In genomic region chr14:78172956-78173355, GRCm38 (mm10) we compare ENCODE assay signal across 28 mouse cellular contexts.
"Had no signal": no experiment of that assay in that cellular context is flagged by ENCODE, and none has a peak within 500 bp of the region (broad histone marks: within the 10 kb centered on the region; RNA-seq: fewer than 3 reads in every experiment).

No protein-coding gene starts in this region.

- DNase-seq: gastrocnemius, postnatal 14 days; gastrocnemius, postnatal 36 days; heart, adult 11 months; heart, adult 2 months; heart, postnatal 14 days; heart, postnatal 36 days; kidney, adult 2 months; kidney, adult 9 months; kidney, postnatal 10 days; kidney, postnatal 25 days; kidney, postnatal 4 days; liver; liver, embryonic 13.5 days had no signal

- H3K27ac ChIP-seq: heart, adult 2 months; heart, embryonic 13.5 days; heart, embryonic 15.5 days; hindbrain, embryonic 13.5 days; hindbrain, embryonic 15.5 days; intestine, embryonic 15.5 days; kidney, embryonic 15.5 days; layer of hippocampus, adult 2 months; left cerebral cortex, adult 2 months; limb, embryonic 10.5 days; limb, embryonic 12.5 days; liver, embryonic 13.5 days; liver, embryonic 15.5 days had no signal

- H3K4me3 ChIP-seq: heart, adult 2 months; heart, embryonic 13.5 days; heart, embryonic 15.5 days; hindbrain, embryonic 13.5 days; hindbrain, embryonic 15.5 days; intestine, embryonic 15.5 days; kidney, embryonic 15.5 days; layer of hippocampus, adult 2 months; left cerebral cortex, adult 2 months; limb, embryonic 10.5 days; limb, embryonic 12.5 days; liver, embryonic 13.5 days; liver, embryonic 15.5 days had no signal

- H3K4me2 ChIP-seq: heart, embryonic 11.5 days; heart, embryonic 13.5 days; heart, embryonic 15.5 days; hindbrain, embryonic 13.5 days; hindbrain, embryonic 15.5 days; intestine, embryonic 15.5 days; kidney, embryonic 15.5 days; limb, embryonic 12.5 days; liver, embryonic 11.5 days; liver, embryonic 13.5 days; liver, embryonic 15.5 days had no signal

- H3K27me3 ChIP-seq: heart, embryonic 13.5 days; heart, embryonic 15.5 days; hindbrain, embryonic 13.5 days; hindbrain, embryonic 15.5 days; intestine, embryonic 15.5 days; kidney, embryonic 15.5 days; limb, embryonic 12.5 days; liver, embryonic 13.5 days; liver, embryonic 15.5 days had no signal

- ATAC-seq: inflammation-experienced regulatory T-cells, adult 6 months; intestine, embryonic 15.5 days; intestine, postnatal 0 days had no signal

- H3K9ac ChIP-seq: heart, embryonic 13.5 days; heart, embryonic 15.5 days; hindbrain, embryonic 13.5 days; hindbrain, embryonic 15.5 days; intestine, embryonic 15.5 days; kidney, embryonic 15.5 days; limb, embryonic 12.5 days; liver, embryonic 13.5 days; liver, embryonic 15.5 days had no signal

- H3K36me3 ChIP-seq: heart, embryonic 13.5 days; heart, embryonic 15.5 days; hindbrain, embryonic 13.5 days; hindbrain, embryonic 15.5 days; intestine, embryonic 15.5 days; kidney, embryonic 15.5 days; limb, embryonic 10.5 days; limb, embryonic 12.5 days; liver, embryonic 13.5 days; liver, embryonic 15.5 days had no signal

- H3K4me1 ChIP-seq: heart, embryonic 13.5 days; heart, embryonic 15.5 days; hindbrain, embryonic 13.5 days; hindbrain, embryonic 15.5 days; intestine, embryonic 15.5 days; kidney, embryonic 15.5 days; limb, embryonic 10.5 days; limb, embryonic 12.5 days; liver, embryonic 13.5 days; liver, embryonic 15.5 days had no signal

- H3K9me3 ChIP-seq: heart, embryonic 13.5 days; heart, embryonic 15.5 days; hindbrain, embryonic 13.5 days; hindbrain, embryonic 15.5 days; intestine, embryonic 15.5 days; kidney, embryonic 15.5 days; limb, embryonic 10.5 days; limb, embryonic 12.5 days; liver, embryonic 13.5 days; liver, embryonic 15.5 days had no signal
